Comparison of ENCODE assay signal across 8 mouse cellular contexts in the genomic region with DNA sequence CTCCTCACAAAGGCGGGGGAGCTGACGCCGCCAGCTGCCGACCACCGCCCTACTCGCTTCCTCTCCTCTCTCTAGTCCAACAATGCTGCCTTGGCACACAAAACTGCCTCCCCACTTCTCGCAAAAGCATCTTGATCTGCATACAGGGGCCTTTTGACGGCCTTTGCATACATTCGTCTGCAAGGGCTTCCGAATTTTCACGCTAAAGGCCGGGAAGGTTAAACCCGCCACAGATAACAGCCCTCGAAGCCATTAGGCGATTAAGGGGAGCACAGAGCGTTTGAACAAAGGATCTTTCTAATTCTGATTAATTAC. TPM values are rescaled to one million over a fixed set of nuclear protein-coding genes. Genes with fewer than 3 reads are reported as not detected.
DNase-seq lines count a peak whose midpoint lies in the region; ATAC-seq lines count a peak whose summit lies in the region.

No protein-coding gene starts in this region.

- no peak for ATAC-seq in limb, embryonic 13.5 days (ENCODE audit: low FRiP score, low read depth)
- ATAC-seq in midbrain, embryonic 12.5 days (ENCODE audit: low FRiP score, low read depth), result no peak

- DNase-seq in adrenal gland, adult 2 months, result peak; percentile 25
- no peak for DNase-seq in adrenal gland, adult 8-10 months
- peak; percentile 60 for DNase-seq in A20 (ENCODE audit: low read depth, low spot score)
- peak; percentile 27 for DNase-seq in embryo, embryonic 9.5 days (ENCODE audit: extremely low spot score)
- DNase-seq in heart, postnatal 10 days, result peak; percentile 52 to 63
- DNase-seq in thymus, postnatal 36 days, result peak; percentile 59 to 69

- no peaks in the 10 kb centered on the region for H3K9me3 ChIP-seq in limb, embryonic 13.5 days
- no peaks in the 10 kb centered on the region for H3K9me3 ChIP-seq in midbrain, embryonic 12.5 days

- no peaks in the 10 kb centered on the region for H3K36me3 ChIP-seq in limb, embryonic 13.5 days
- no peaks in the 10 kb centered on the region for H3K36me3 ChIP-seq in midbrain, embryonic 12.5 days

- peaks cover 3% of the 10 kb centered on the region; the same call in 1 of the 2 replicates for H3K4me1 ChIP-seq in limb, embryonic 13.5 days
- H3K4me1 ChIP-seq in midbrain, embryonic 12.5 days, result peaks cover 22% of the 10 kb centered on the region

- peak overlapping the region; percentile 55 for H3K4me3 ChIP-seq in limb, embryonic 13.5 days
- H3K4me3 ChIP-seq in midbrain, embryonic 12.5 days, result peak overlapping the region; percentile 62

- H3K27ac ChIP-seq in limb, embryonic 13.5 days, result peak overlapping the region; percentile 81
- H3K27ac ChIP-seq in midbrain, embryonic 12.5 days (replicated peaks), result peak overlapping the region; percentile 94

- peaks cover 45% of the 10 kb centered on the region for H3K27me3 ChIP-seq in limb, embryonic 13.5 days
- H3K27me3 ChIP-seq in midbrain, embryonic 12.5 days, result peaks cover 37% of the 10 kb centered on the region

- WGBS in limb, embryonic 13.5 days, result 10% methylated on average over 16 of the region's 16 CpGs
- WGBS in midbrain, embryonic 12.5 days, result 24% methylated on average over 16 of the region's 16 CpGs

- intact Hi-C loops in heart, postnatal 10 days (cut with DNase I), result loop anchor here (5.0 to 10.0 kb wide), 6 partner anchors 56 to 404 kb away; no protein-coding TSS in a partner anchor

- H3K9ac ChIP-seq in limb, embryonic 13.5 days, result peak overlapping the region; percentile 79
- H3K9ac ChIP-seq in midbrain, embryonic 12.5 days (replicated peaks), result peak overlapping the region; percentile 81

- peak overlapping the region; percentile 60 for H3K4me2 ChIP-seq in limb, embryonic 13.5 days (replicated peaks)
- no peak overlapping the region; the same call in none of the 2 replicates for H3K4me2 ChIP-seq in midbrain, embryonic 12.5 days (replicated peaks)

RNA-seq across cellular contexts. Expression of a gene that starts 0.7 kb away (rescaled TPM):
- 100 to 1,000 TPM; 255 to 487 TPM for total RNA-seq in adrenal gland, adult 2 months (2021)
- polyA plus RNA-seq in adrenal gland, adult 2 months (2012; rRNA removed), result 6.5 and 6.8 TPM in 2 replicates
- 100 to 1,000 TPM; 368 to 589 (median 495) TPM for total RNA-seq in adrenal gland, adult 8-10 months (2022)
- 100 to 1,000 TPM; 782 to 828 TPM for total RNA-seq in heart, postnatal 10 days (2021)
- 2,298 and 2,371 TPM in 2 replicates for polyA plus RNA-seq in limb, embryonic 13.5 days (2015; fragmentation: Nextera tagmentation; extraction: Ambion mirVana)
- polyA plus RNA-seq in midbrain, embryonic 12.5 days (2016; fragmentation: Nextera tagmentation; extraction: Ambion mirVana), result 6,192 and 6,219 TPM in 2 replicates

RNA-seq across cellular contexts. Expression of a gene that starts 55.7 kb away (rescaled TPM):
- total RNA-seq in adrenal gland, adult 2 months (2021), result 1 to 10 TPM; 1.2 to 3.3 TPM
- 0.18 and 0.20 TPM in 2 replicates for polyA plus RNA-seq in adrenal gland, adult 2 months (2012; rRNA removed)
- total RNA-seq in adrenal gland, adult 8-10 months (2022), result 1 to 10 TPM in 3 of 4 experiments, under 1 TPM in 1; 0.91 to 5.1 (median 3.6) TPM
- total RNA-seq in heart, postnatal 10 days (2021), result 1 to 10 TPM; 1.1 to 1.2 TPM
- 0.14 and 0.46 TPM in 2 replicates for polyA plus RNA-seq in limb, embryonic 13.5 days (2015; fragmentation: Nextera tagmentation; extraction: Ambion mirVana)
- 0.40 TPM in 1 of 2 replicates, not detected in the other for polyA plus RNA-seq in midbrain, embryonic 12.5 days (2016; fragmentation: Nextera tagmentation; extraction: Ambion mirVana)
